Mouse (Mus musculus): ENCODE measurements around the gene Eif2b4. TPM values are rescaled to one million over a fixed set of nuclear protein-coding genes. Genes with fewer than 3 reads are reported as not detected.

Eif2b4 gene
- 91.0 and 93.4 TPM in 2 replicates for polyA plus RNA-seq (2015; fragmentation: Nextera tagmentation; extraction: Ambion mirVana)

DNA sequence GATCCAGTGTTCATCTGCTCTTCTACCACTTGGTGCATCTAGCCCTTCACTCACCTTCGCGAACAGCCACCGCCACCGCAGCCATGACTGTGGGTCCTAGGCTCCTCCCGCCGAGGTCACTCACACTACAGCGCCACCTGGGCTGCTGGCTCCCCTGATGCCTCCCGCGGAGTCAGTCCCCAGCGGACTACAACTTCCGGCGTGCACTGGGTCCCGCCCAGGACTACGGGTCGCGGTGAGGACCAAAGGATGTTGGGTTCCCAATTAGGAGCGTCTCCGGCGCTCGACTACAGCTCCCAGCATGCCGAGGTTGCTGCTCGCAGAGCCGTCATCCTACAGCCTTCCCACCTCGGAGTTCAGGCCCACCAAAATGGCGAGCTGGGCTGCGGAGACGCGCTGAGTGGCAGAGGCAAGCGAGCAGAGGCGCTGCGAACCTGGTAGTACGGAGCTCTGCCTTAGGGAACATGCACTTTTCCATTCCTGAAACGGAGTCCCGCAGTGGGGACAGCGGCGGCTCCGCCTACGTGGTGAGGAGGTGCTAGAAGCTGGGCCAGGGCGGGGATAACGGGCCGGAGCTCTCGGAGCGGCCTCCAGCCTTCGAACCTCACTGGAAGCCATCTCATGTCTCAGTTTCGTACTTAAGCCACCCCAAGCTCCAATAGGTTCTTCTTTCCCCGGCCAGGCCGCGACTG is at the start of gene Eif2b4, which contains the start of gene Snx17:
Eif2b4 (minus strand) TSS at position 492 of the 692 bp plus-strand sequence.
Snx17 (plus strand) TSS at position 289 of the 692 bp plus-strand sequence.
- peak; percentile 98 for ATAC-seq
- under 1% methylated on average over 48 of the region's 48 CpGs for WGBS

DNA sequence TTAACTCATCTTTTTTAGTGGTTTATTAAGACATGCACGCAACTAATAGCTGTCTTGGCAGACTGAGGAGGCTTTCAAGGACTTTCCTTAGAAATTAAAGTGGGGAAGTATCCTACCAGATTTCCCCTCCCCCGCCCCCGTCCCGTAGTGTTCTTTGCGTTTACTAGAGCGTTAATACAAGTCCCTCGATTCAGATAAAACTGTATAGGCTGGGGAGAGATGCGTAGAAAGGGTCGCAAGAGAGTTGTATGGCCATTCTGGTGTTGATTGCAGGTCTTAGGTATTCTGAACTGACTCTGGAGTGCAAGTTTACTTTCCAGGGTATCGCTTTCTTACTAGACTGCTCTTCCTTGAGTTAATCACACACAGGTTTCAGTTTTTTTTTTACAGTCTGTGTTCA is 49.0 kb upstream of the Eif2b4 start:
- Histone ChIP-seq H3K9ac (replicated peaks; ENCODE audit: low read depth, low read length) (peak overlapping the region; percentile 90), H3K4me3 (replicated peaks; ENCODE audit: low read length) (peak overlapping the region; percentile 84), H3K4me1 (replicated peaks; ENCODE audit: control insufficient read depth, insufficient read depth, low read length) (peaks cover 9% of the 10 kb centered on the region), H3K36me3 (ENCODE audit: control insufficient read depth, insufficient read depth) (peaks cover 23% of the 10 kb centered on the region), H3K4me2 (ENCODE audit: low read length) (peak overlapping the region; percentile 64), H3K27ac (ENCODE audit: low read length) (no peak overlapping the region), H3K27me3 (replicated peaks; ENCODE audit: control insufficient read depth, insufficient read depth, low read length) (no peaks in the 10 kb centered on the region), H3K9me3 (ENCODE audit: control insufficient read depth, low read length) (no peaks in the 10 kb centered on the region; the same call in 1 of the 2 replicates)
- ATAC-seq: no peak
- 20% methylated on average over 10 of the region's 10 CpGs for WGBS

More for the DNA sequence above, at the start of gene Eif2b4, which contains the start of gene Snx17:
- H3K4me1 ChIP-seq (replicated peaks; ENCODE audit: control insufficient read depth, insufficient read depth, low read length): peaks cover 17% of the 10 kb centered on the region
- H3K27ac ChIP-seq (ENCODE audit: low read length): peak within 1 kb of the TSS; percentile 87
- peak within 1 kb of the TSS; percentile 91 for H3K9ac ChIP-seq (replicated peaks; ENCODE audit: low read depth, low read length)
- peaks cover 43% of the 10 kb centered on the region for H3K36me3 ChIP-seq (ENCODE audit: control insufficient read depth, insufficient read depth)
- H3K9me3 ChIP-seq (ENCODE audit: control insufficient read depth, low read length): no peaks in the 10 kb centered on the region
- H3K27me3 ChIP-seq (replicated peaks; ENCODE audit: control insufficient read depth, insufficient read depth, low read length): no peaks in the 10 kb centered on the region
- peak within 1 kb of the TSS; percentile 95 for H3K4me3 ChIP-seq (replicated peaks; ENCODE audit: low read length)
- H3K4me2 ChIP-seq (ENCODE audit: low read length): peak within 1 kb of the TSS; percentile 92

DNA sequence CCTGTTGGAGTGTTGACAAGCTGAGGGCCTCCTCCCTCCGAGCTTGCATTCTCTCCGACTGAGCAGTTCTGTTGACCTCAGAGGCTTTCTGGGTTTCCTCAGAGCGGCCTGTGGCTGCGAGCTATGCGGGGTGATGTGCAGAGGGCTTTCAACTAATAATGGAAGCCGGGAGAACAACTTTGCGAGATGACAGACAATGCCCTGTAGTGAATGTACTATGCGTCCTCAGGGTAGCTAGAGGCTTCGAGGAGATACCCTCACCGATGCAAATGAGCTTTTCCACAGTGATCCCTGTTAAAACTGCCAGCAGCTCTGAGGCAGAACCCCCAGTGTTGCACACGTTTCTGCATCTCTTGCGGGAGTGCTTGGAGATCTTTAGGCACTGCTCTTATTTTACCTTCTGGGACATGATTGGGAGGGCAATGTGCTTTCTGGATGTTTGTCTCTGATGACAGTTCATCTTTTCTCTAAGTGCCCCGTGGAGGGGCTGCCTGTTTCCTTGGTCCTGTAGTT is 48.3 kb upstream of the Eif2b4 start:
- peaks cover 19% of the 10 kb centered on the region for H3K36me3 ChIP-seq (ENCODE audit: control insufficient read depth, insufficient read depth)
- ATAC-seq: no peak
- H3K9me3 ChIP-seq (ENCODE audit: control insufficient read depth, low read length): no peaks in the 10 kb centered on the region; the same call in 1 of the 2 replicates
- peak overlapping the region; percentile 90 for H3K9ac ChIP-seq (replicated peaks; ENCODE audit: low read depth, low read length)
- H3K27ac ChIP-seq (ENCODE audit: low read length): peak overlapping the region; percentile 93
- H3K4me2 ChIP-seq (ENCODE audit: low read length): peak overlapping the region; percentile 64
- peak overlapping the region; percentile 84 for H3K4me3 ChIP-seq (replicated peaks; ENCODE audit: low read length)
- no peaks in the 10 kb centered on the region for H3K27me3 ChIP-seq (replicated peaks; ENCODE audit: control insufficient read depth, insufficient read depth, low read length)
- H3K4me1 ChIP-seq (replicated peaks; ENCODE audit: control insufficient read depth, insufficient read depth, low read length): peaks cover 9% of the 10 kb centered on the region
- WGBS: under 1% methylated on average over 13 of the region's 13 CpGs

DNA sequence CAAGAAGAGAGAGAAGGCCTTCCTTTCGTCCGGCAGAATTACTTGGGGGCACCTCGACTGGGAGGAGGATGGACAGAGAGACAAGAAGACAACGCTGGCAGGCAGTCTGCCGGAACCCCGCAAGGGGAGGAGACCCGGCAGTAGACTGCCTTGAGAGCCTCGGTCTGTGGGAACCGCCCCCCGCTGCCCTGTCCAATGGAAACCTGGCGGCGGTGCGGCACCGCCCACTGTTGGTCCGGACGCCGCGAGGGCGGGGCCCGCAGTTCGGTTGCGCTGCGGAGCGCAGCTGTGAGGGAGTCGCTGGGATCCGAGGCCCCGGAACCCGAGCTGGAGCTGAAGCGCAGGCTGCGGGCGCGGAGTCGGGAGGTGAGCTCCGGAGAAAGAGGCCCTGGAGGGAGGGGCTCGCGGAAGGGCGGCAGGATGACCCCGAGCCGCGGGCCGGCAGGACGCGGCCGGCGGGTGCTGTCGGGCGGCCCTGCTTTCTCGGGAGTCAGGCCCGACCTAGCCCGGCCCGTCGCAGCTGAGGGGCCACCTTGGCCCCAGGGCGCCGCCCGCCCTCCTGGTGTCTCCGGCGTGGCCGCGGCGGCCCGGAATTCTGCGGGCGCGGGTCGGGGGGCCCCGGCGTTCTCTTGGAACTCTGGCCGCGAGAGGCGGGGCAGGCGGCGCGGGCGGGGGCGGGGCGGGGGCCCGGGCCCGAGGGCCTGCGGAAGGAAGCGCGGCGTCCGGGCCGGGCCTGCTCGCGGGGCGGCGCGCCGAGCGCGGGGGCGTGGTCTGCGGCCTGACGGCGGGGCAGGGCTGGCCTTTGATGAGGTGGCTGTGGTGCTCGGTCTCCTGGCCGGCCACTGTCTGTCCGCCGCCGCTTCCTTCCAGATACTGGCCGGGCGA is 47.6 kb upstream of the Eif2b4 start, which contains the start of the genes Nrbp1 and Gm9970:
Nrbp1 (plus strand) TSS at position 228 of the 885 bp plus-strand sequence.
Gm9970 (minus strand) TSS at position 596 of the 885 bp plus-strand sequence.
- Histone ChIP-seq H3K9ac (replicated peaks; ENCODE audit: low read depth, low read length) (peak within 1 kb of the TSS; percentile 90), H3K9me3 (ENCODE audit: control insufficient read depth, low read length) (no peaks in the 10 kb centered on the region; the same call in 1 of the 2 replicates), H3K27ac (ENCODE audit: low read length) (peak within 1 kb of the TSS; percentile 93), H3K4me3 (replicated peaks; ENCODE audit: low read length) (peak within 1 kb of the TSS; percentile 84), H3K36me3 (ENCODE audit: control insufficient read depth, insufficient read depth) (peaks cover 13% of the 10 kb centered on the region), H3K27me3 (replicated peaks; ENCODE audit: control insufficient read depth, insufficient read depth, low read length) (no peaks in the 10 kb centered on the region), H3K4me2 (ENCODE audit: low read length) (peak within 1 kb of the TSS; percentile 64), H3K4me1 (replicated peaks; ENCODE audit: control insufficient read depth, insufficient read depth, low read length) (peaks cover 9% of the 10 kb centered on the region)
- WGBS: under 1% methylated on average over 98 of the region's 103 CpGs
- ATAC-seq: peak; percentile 100

- H3K4me2 ChIP-seq (ENCODE audit: low read length): no peak overlapping the region
- no peak overlapping the region for H3K4me3 ChIP-seq (replicated peaks; ENCODE audit: low read length)
- WGBS: 84% methylated on average over 1 of the region's 1 CpGs
- H3K4me1 ChIP-seq (replicated peaks; ENCODE audit: control insufficient read depth, insufficient read depth, low read length): peaks cover 2% of the 10 kb centered on the region
- H3K27me3 ChIP-seq (replicated peaks; ENCODE audit: control insufficient read depth, insufficient read depth, low read length): no peaks in the 10 kb centered on the region
- no peaks in the 10 kb centered on the region for H3K36me3 ChIP-seq (ENCODE audit: control insufficient read depth, insufficient read depth)
- H3K27ac ChIP-seq (ENCODE audit: low read length): no peak overlapping the region
- no peak for ATAC-seq
- no peak overlapping the region for H3K9ac ChIP-seq (replicated peaks; ENCODE audit: low read depth, low read length)
- no peaks in the 10 kb centered on the region for H3K9me3 ChIP-seq (ENCODE audit: control insufficient read depth, low read length)
These were observed 33.4 kb upstream of the Eif2b4 start for GRCm38 (mm10) chr5:31226641-31227040.

- Histone ChIP-seq H3K27ac (ENCODE audit: low read length) (no peak overlapping the region), H3K36me3 (ENCODE audit: control insufficient read depth, insufficient read depth) (no peaks in the 10 kb centered on the region), H3K4me2 (ENCODE audit: low read length) (no peak overlapping the region), H3K9me3 (ENCODE audit: control insufficient read depth, low read length) (no peaks in the 10 kb centered on the region), H3K4me1 (replicated peaks; ENCODE audit: control insufficient read depth, insufficient read depth, low read length) (peaks cover 14% of the 10 kb centered on the region), H3K27me3 (replicated peaks; ENCODE audit: control insufficient read depth, insufficient read depth, low read length) (no peaks in the 10 kb centered on the region), H3K4me3 (replicated peaks; ENCODE audit: low read length) (no peak overlapping the region), H3K9ac (replicated peaks; ENCODE audit: low read depth, low read length) (no peak overlapping the region)
- 94% methylated on average over 9 of the region's 9 CpGs for WGBS
- no peak for ATAC-seq
These were observed 29.5 kb upstream of the Eif2b4 start for GRCm38 (mm10) chr5:31222696-31223095.

DNA sequence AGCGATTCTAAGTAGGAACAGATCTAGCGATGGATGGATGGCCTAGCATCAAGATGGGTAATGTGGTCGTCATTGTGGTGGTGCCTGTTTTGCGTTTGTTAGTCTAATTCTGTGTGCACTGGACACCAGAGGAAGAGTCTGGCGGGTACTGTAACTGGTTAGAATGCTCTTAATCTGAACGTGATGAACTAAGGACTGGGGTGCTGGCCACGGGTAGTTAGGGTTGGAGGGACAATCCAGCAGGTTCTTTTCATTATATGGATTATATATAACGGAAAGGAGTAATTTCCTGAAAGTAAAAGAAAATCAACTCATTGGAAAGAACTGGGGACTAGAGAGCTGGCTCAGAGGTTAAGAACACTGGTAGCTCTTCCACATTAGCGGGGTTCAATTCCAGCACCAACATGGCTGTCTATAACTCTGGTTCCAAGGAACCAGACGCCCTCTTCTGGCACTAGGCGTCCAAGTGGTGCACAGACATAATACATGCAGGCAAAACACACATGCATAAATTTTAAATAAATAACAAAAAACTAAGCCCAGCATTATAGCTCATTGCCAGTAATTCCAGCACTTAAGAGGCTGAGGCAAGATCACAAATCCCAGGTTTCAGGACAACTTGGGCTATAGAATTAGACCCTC is 28.2 kb upstream of the Eif2b4 start:
- H3K9me3 ChIP-seq (ENCODE audit: control insufficient read depth, low read length): no peaks in the 10 kb centered on the region
- WGBS: 10% methylated on average over 11 of the region's 11 CpGs
- H3K9ac ChIP-seq (replicated peaks; ENCODE audit: low read depth, low read length): peak overlapping the region; percentile 91
- peaks cover 14% of the 10 kb centered on the region for H3K4me1 ChIP-seq (replicated peaks; ENCODE audit: control insufficient read depth, insufficient read depth, low read length)
- peak overlapping the region; percentile 71 for H3K4me2 ChIP-seq (ENCODE audit: low read length)
- H3K27me3 ChIP-seq (replicated peaks; ENCODE audit: control insufficient read depth, insufficient read depth, low read length): no peaks in the 10 kb centered on the region
- no peaks in the 10 kb centered on the region for H3K36me3 ChIP-seq (ENCODE audit: control insufficient read depth, insufficient read depth)
- H3K27ac ChIP-seq (ENCODE audit: low read length): peak overlapping the region; percentile 94
- 0 out of 2 replicates have a peak, but pooled peaks have one; percentile 27 for ATAC-seq
- peak overlapping the region; percentile 99 for H3K4me3 ChIP-seq (replicated peaks; ENCODE audit: low read length)

- H3K27ac ChIP-seq (ENCODE audit: low read length): peak within 1 kb of the TSS; percentile 94
- H3K4me3 ChIP-seq (replicated peaks; ENCODE audit: low read length): peak within 1 kb of the TSS; percentile 99
- peak within 1 kb of the TSS; percentile 71 for H3K4me2 ChIP-seq (ENCODE audit: low read length)
- no peaks in the 10 kb centered on the region for H3K27me3 ChIP-seq (replicated peaks; ENCODE audit: control insufficient read depth, insufficient read depth, low read length)
- peak; percentile 94 for ATAC-seq
- under 1% methylated on average over 66 of the region's 70 CpGs for WGBS
- H3K36me3 ChIP-seq (ENCODE audit: control insufficient read depth, insufficient read depth): no peaks in the 10 kb centered on the region
- no peaks in the 10 kb centered on the region for H3K9me3 ChIP-seq (ENCODE audit: control insufficient read depth, low read length)
- H3K9ac ChIP-seq (replicated peaks; ENCODE audit: low read depth, low read length): peak within 1 kb of the TSS; percentile 91
- peaks cover 14% of the 10 kb centered on the region for H3K4me1 ChIP-seq (replicated peaks; ENCODE audit: control insufficient read depth, insufficient read depth, low read length)
These were observed 27.4 kb upstream of the Eif2b4 start, which contains the start of gene Ppm1g for GRCm38 (mm10) chr5:31220448-31221303. Ppm1g (minus strand) TSS chr5:31220687.

All from forebrain, embryonic 16.5 days (tissue).